Comparison of ENCODE assay signal across 20 mouse cellular contexts in genomic region chr12:71412331-71412730, GRCm38 (mm10).
DNase-seq lines count a peak whose midpoint lies in the region; TF ChIP-seq lines count a peak whose summit lies in the region.
"Had no signal": no experiment of that assay in that cellular context is flagged by ENCODE, and none has a peak within 500 bp of the region (broad histone marks: within the 10 kb centered on the region; RNA-seq: fewer than 3 reads in every experiment).

No protein-coding gene starts in this region.

- 60% methylated on average over 3 of the region's 3 CpGs for WGBS in liver, adult 2 months
- WGBS in embryonic facial prominence, embryonic 10.5 days: 74% methylated on average over 3 of the region's 3 CpGs

- H3K27ac ChIP-seq in liver, adult 2 months (replicated peaks; ENCODE audit: insufficient read depth, low read depth, low read length): no peak overlapping the region
- H3K27ac ChIP-seq in embryonic facial prominence, embryonic 10.5 days (replicated peaks): 0 out of 2 replicates have a peak overlapping the region, but pooled peaks have one; percentile 3
- H3K27ac ChIP-seq: embryonic facial prominence, embryonic 13.5 days; embryonic facial prominence, embryonic 15.5 days; forebrain, embryonic 13.5 days; forebrain, embryonic 15.5 days had no signal

- peaks cover 2% of the 10 kb centered on the region; the same call in 1 of the 2 replicates for H3K4me1 ChIP-seq in liver, adult 2 months (ENCODE audit: control insufficient read depth, insufficient read depth, low read length)
- peaks cover 10% of the 10 kb centered on the region; the same call in 1 of the 2 replicates for H3K4me1 ChIP-seq in embryonic facial prominence, embryonic 10.5 days

- no peak overlapping the region for H3K9ac ChIP-seq in liver, adult 2 months (ENCODE audit: low read depth, low read length)
- H3K9ac ChIP-seq: embryonic facial prominence, embryonic 13.5 days; embryonic facial prominence, embryonic 15.5 days; forebrain, embryonic 13.5 days; forebrain, embryonic 15.5 days; forebrain, postnatal 0 days had no signal

- H3K9me3 ChIP-seq in embryonic facial prominence, embryonic 10.5 days: no peaks in the 10 kb centered on the region
- H3K9me3 ChIP-seq: embryonic facial prominence, embryonic 13.5 days; embryonic facial prominence, embryonic 15.5 days; forebrain, embryonic 13.5 days; forebrain, embryonic 15.5 days had no signal

- no peaks in the 10 kb centered on the region for H3K79me2 ChIP-seq in liver, adult 2 months (ENCODE audit: control insufficient read depth, insufficient read depth, low read length)

- DNase-seq in liver, adult 2 months (ENCODE audit: extremely low read depth, low read depth, low spot score): peak; percentile 65
- no peak for DNase-seq in liver
- no peak for DNase-seq in embryonic facial prominence, embryonic 10.5 days (ENCODE audit: low spot score)
- DNase-seq in fibroblast of lung, adult 2 months (ENCODE audit: low read depth): peak; percentile 61
- no peak for DNase-seq in right cerebral cortex, adult 2 months (ENCODE audit: low spot score in 2 of 2)
- DNase-seq in cerebellum, adult 18-20 months: no peak
- DNase-seq: adrenal gland, adult 2 months; adrenal gland, postnatal 10 days; adrenal gland, postnatal 25 days; cerebellum, adult 11 months; cerebellum, adult 2 months; cerebellum, adult 9-10 months; cerebellum, postnatal 10 days; cerebellum, postnatal 25 days; forebrain, postnatal 0 days had no signal

- no peaks in the 10 kb centered on the region for H3K36me3 ChIP-seq in liver, adult 2 months (ENCODE audit: control insufficient read depth, insufficient read depth, low read length)
- no peaks in the 10 kb centered on the region for H3K36me3 ChIP-seq in embryonic facial prominence, embryonic 10.5 days (replicated peaks)
- H3K36me3 ChIP-seq: embryonic facial prominence, embryonic 13.5 days; embryonic facial prominence, embryonic 15.5 days; forebrain, embryonic 15.5 days had no signal

- no peak for TF ChIP-seq CTCF in liver, adult 2 months (IDR thresholded peaks at IDR 0.05; ENCODE audit: low read depth, low read length)

- TF ChIP-seq POLR2A in liver, adult 2 months (IDR thresholded peaks at IDR 0.05; ENCODE audit: extremely low read depth, insufficient read depth, low read length): no peak

- no peaks in the 10 kb centered on the region for H3K27me3 ChIP-seq in liver, adult 2 months (ENCODE audit: control insufficient read depth, insufficient read depth, low read length)
- H3K27me3 ChIP-seq in embryonic facial prominence, embryonic 10.5 days (replicated peaks; ENCODE audit: low read depth, poor library complexity, severe bottlenecking): no peaks in the 10 kb centered on the region
- H3K27me3 ChIP-seq: embryonic facial prominence, embryonic 13.5 days; embryonic facial prominence, embryonic 15.5 days; forebrain, embryonic 13.5 days; forebrain, embryonic 15.5 days had no signal

- no peak overlapping the region for H3K4me3 ChIP-seq in liver, adult 2 months (ENCODE audit: insufficient read depth, low read depth, low read length)
- H3K4me3 ChIP-seq in embryonic facial prominence, embryonic 10.5 days: no peak overlapping the region
- H3K4me3 ChIP-seq: embryonic facial prominence, embryonic 13.5 days; embryonic facial prominence, embryonic 15.5 days; erythroblast, embryonic 14.5 days; forebrain, embryonic 13.5 days; forebrain, embryonic 15.5 days had no signal

Comparison
In these comparisons a context has a peak if more than half of its experiments do, and no peak if none do; other contexts are left out.
1. DNase-seq: peak in liver, adult 2 months (single experiment) and fibroblast of lung, adult 2 months (single experiment); none in liver (single experiment), embryonic facial prominence, embryonic 10.5 days (single experiment), right cerebral cortex, adult 2 months (0 of 2) and cerebellum, adult 18-20 months (0 of 2).